In genomic region chr3:79181248-79181991, GRCm38 (mm10) we compare ENCODE assay signal across 7 mouse cellular contexts.
DNase-seq lines count a peak whose midpoint lies in the region; ATAC-seq and TF ChIP-seq lines count a peak whose summit lies in the region.

No protein-coding gene starts in this region.

- H3K27ac ChIP-seq in intestine, postnatal 0 days (ENCODE audit: low read depth, low read length), result peak overlapping the region; percentile 86
- H3K27ac ChIP-seq in lung, embryonic 14.5 days (ENCODE audit: low read depth), result peak overlapping the region; percentile 87
- H3K27ac ChIP-seq in olfactory bulb, adult 2 months (ENCODE audit: insufficient read depth, low read depth, low read length), result peak overlapping the region; percentile 21; the same call in 1 of the 2 replicates

- no peaks in the 10 kb centered on the region for H3K27me3 ChIP-seq in intestine, postnatal 0 days (replicated peaks; ENCODE audit: control insufficient read depth, insufficient read depth, low read length)
- H3K27me3 ChIP-seq in lung, embryonic 14.5 days (ENCODE audit: insufficient read depth, low read length), result no peaks in the 10 kb centered on the region

- TF ChIP-seq CTCF in intestine, postnatal 0 days (IDR thresholded peaks at IDR 0.05; ENCODE audit: low read depth), result peak; percentile 58
- TF ChIP-seq CTCF in lung, embryonic 14.5 days (IDR thresholded peaks at IDR 0.05; ENCODE audit: low read depth), result 0 out of 2 replicates have a peak, but pooled peaks have one; percentile 5
- TF ChIP-seq CTCF in olfactory bulb, adult 2 months (IDR thresholded peaks at IDR 0.05; ENCODE audit: insufficient read depth, low read depth, low read length), result no peak

- peak; percentile 96 for ATAC-seq in intestine, postnatal 0 days
- peak; percentile 89 for ATAC-seq in lung, embryonic 14.5 days (ENCODE audit: insufficient read depth)
- ATAC-seq in cerebellum, adult (ENCODE audit: insufficient number of reproducible peaks, low FRiP score, low TSS enrichment), result no peak

- H3K36me3 ChIP-seq in intestine, postnatal 0 days (ENCODE audit: control insufficient read depth, insufficient read depth), result no peaks in the 10 kb centered on the region
- H3K36me3 ChIP-seq in lung, embryonic 14.5 days (ENCODE audit: insufficient read depth), result no peaks in the 10 kb centered on the region

- H3K4me3 ChIP-seq in intestine, postnatal 0 days (ENCODE audit: low read depth, low read length), result peak overlapping the region; percentile 32
- H3K4me3 ChIP-seq in lung, embryonic 14.5 days (ENCODE audit: low read depth, low read length), result peak overlapping the region; percentile 18; the same call in 1 of the 2 replicates
- H3K4me3 ChIP-seq in olfactory bulb, adult 2 months (ENCODE audit: insufficient read depth, low read depth, low read length), result no peak overlapping the region

- peak; percentile 83 for DNase-seq in NIH3T3 (ENCODE audit: low read depth)
- DNase-seq in brain, adult 2 months (ENCODE audit: low read depth, low spot score), result peak; percentile 30
- DNase-seq in heart, adult 11 months, result peak; percentile 99
- DNase-seq in lung, embryonic 14.5 days, result peak; percentile 86

- peaks cover 21% of the 10 kb centered on the region for H3K4me1 ChIP-seq in intestine, postnatal 0 days (replicated peaks; ENCODE audit: control insufficient read depth, insufficient read depth, low read length)
- H3K4me1 ChIP-seq in lung, embryonic 14.5 days (ENCODE audit: insufficient read depth), result peaks cover 42% of the 10 kb centered on the region
- H3K4me1 ChIP-seq in olfactory bulb, adult 2 months (ENCODE audit: control insufficient read depth, insufficient read depth, low read length), result peaks cover 7% of the 10 kb centered on the region

- H3K9ac ChIP-seq in intestine, postnatal 0 days (ENCODE audit: low read depth, low read length), result peak overlapping the region; percentile 27; the same call in 1 of the 2 replicates
- H3K9ac ChIP-seq in lung, embryonic 14.5 days, result peak overlapping the region; percentile 29

- peak overlapping the region; percentile 64 for H3K4me2 ChIP-seq in intestine, postnatal 0 days (replicated peaks; ENCODE audit: low read depth)
- H3K4me2 ChIP-seq in lung, embryonic 14.5 days, result peak overlapping the region; percentile 58

- WGBS in intestine, postnatal 0 days, result 11% methylated on average over 24 of the region's 24 CpGs
- 16% methylated on average over 24 of the region's 24 CpGs for WGBS in lung, embryonic 14.5 days
- 66% methylated on average over 24 of the region's 24 CpGs for WGBS in olfactory bulb, adult 2 months

- no peak for TF ChIP-seq POLR2A in olfactory bulb, adult 2 months (IDR thresholded peaks at IDR 0.05; ENCODE audit: insufficient read depth, low read depth, low read length)

- H3K9me3 ChIP-seq in intestine, postnatal 0 days (ENCODE audit: control insufficient read depth), result no peaks in the 10 kb centered on the region
- H3K9me3 ChIP-seq in lung, embryonic 14.5 days (ENCODE audit: low read depth, low read length), result no peaks in the 10 kb centered on the region

Comparison
In these comparisons a context has a peak if more than half of its experiments do, and no peak if none do; other contexts are left out.
1. DNase-seq: peak in every context shown above with its lines; median percentile 99 in heart, adult 11 months; 86 in lung, embryonic 14.5 days; 83 in NIH3T3; 30 in brain, adult 2 months.
2. H3K27ac ChIP-seq: peak in every context shown above with its lines; median percentile 87 in lung, embryonic 14.5 days; 86 in intestine, postnatal 0 days; 21 in olfactory bulb, adult 2 months.